Mouse (Mus musculus): ENCODE measurements at regions not wholly inside any gene's neighbourhood (a gene's known extent, or its start where the extent isn't known, plus 50 kb on each side); places are given as distances from the start of the nearest gene placed in this dataset.
"Not testable (repeated sequence)": the region's sequence is repeated elsewhere in the genome, so short reads cannot be mapped to it uniquely, and the experiment has no call there.

DNA sequence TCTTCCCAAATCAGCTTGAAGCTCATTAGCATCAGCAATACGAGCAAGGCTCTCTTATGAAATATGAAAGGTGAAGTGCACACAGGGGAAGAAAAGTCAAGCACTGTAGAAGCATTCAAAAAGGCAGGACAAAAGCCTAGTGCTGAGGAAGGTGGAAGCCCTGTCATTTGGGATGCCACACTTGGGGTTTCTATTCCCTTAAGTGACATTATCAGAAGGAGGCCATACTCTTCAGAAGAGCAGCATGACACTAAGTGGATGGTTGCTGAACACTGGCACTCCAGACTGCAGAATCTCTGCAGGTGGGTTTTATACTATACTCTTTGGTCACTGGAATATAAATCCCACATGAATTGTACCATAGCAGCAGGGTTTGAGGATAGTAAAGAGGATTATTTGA is 120.4 kb upstream of the Pcsk1 start:
- in situ Hi-C loops (cut with MboI; ENCODE audit: unreplicated experiment in 2 of 2) = no loop called here

DNA sequence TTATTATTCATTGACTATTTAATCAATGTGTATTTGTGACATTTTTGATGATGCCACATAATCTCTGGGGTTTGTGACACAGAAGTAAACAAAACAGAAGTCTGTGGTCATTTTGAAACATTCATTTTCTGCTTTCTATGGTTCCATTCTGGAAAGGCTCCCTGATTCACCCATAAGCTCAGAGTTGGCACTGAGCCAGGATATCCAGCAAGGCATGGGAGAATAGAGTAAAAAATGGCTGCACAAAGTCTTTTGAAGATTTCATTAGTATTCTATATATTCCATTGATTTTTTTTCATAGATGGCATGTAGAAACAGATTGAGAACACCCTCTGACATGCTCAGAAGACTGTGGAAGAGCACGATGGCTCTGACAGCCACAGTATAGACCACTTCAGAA is 133.8 kb upstream of the Pcsk1 start:
- in situ Hi-C loops (cut with MboI; ENCODE audit: unreplicated experiment in 2 of 2) = no loop called here

- in situ Hi-C loops (cut with MboI; ENCODE audit: unreplicated experiment in 2 of 2) = not testable (repeated sequence)
Measured at GRCm38 (mm10) chr13:74913655-74914054, 105.0 kb upstream of the Cast start.

DNA sequence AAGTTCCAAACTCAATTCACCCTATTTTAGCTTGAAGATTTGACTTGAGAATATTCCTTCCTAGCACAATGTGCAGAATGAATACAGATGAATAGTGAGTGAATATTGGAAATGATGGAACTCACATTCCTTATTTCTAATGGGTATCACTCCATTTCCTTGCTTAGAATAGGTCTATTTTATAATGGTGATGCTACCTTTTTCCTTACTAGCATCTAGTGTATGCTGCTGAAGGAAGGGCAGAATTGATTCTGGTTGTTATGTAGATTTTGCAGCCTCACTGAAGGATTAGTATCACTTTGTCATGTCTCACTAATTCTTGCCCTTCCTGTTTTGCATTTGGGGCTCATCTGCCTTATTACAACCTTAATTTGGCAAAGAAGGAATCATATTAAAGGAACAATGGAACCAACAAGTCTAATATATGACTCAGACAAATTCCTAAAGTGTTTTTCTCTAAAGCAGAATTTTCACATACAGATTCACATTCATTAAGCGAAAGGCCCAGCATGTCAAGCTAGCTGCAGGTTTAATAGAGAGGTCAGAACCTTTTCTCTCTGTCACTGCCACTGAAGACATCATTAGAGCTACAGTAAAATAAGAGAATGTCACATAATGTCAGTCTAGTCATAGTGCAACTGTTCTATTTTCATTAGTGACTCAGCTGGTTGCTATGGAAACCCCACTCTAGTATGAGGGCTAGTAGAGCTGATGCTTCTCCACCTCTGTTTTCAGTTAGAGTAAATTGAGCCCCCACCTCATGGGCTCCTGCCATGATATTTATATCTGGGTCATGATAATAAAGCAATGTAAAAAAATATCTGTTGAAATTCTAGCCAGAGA is 94.8 kb upstream of the Cast start:
- in situ Hi-C loops (cut with MboI; ENCODE audit: unreplicated experiment in 2 of 2) = no loop called here

GRCm38 (mm10) chr13:74889859-74890469 is 81.4 kb upstream of the Cast start:
- in situ Hi-C loops (cut with MboI; ENCODE audit: unreplicated experiment in 2 of 2) = no loop called here

- in situ Hi-C loops (cut with MboI; ENCODE audit: unreplicated experiment in 2 of 2) = loop anchor here (10.0 to 25.0 kb wide), 5 partner anchors 320 to 1817 kb away; partner anchors contain the start of gene Fam81b (in 2 of the 2)
Measured at GRCm38 (mm10) chr13:74867720-74868119, 59.1 kb upstream of the Cast start.

DNA sequence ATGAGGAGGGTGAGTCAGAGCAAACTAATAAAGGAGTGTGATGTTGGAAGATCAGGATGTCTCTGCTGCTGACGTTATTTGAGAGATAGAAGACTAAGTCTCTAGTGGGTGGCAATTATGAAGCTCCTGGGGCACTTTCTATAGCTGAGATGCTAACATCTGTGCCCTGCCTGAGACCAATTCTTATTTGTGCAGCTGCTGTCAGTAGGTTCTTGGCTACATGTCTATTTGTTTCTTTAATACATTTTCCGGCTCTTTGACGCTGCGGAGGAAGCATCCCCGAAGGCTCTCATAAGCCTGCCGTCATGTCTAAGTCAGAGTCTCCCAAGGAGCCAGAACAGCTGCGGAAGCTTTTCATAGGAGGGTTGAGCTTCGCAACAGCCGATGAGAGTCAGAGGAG is 55.4 kb upstream of the Cast start:
- in situ Hi-C loops (cut with MboI; ENCODE audit: unreplicated experiment in 2 of 2) = loop anchor here (5.0 to 25.0 kb wide), 8 partner anchors 323 to 1823 kb away; partner anchors contain the start of gene Fam81b (in 2 of the 2)

GRCm38 (mm10) chr13:74861373-74861970 is 52.9 kb upstream of the Cast start:
- in situ Hi-C loops (cut with MboI; ENCODE audit: unreplicated experiment in 2 of 2) = loop anchor here (5.0 to 25.0 kb wide), 8 partner anchors 326 to 1826 kb away; partner anchors contain the start of gene Fam81b (in 2 of the 2)
